Mouse (Mus musculus) retina, adult 2 months (tissue): Measurements from ENCODE around the gene Atp7a.

Source experiments
- DNase-seq: peaks from one replicate; pipeline ENCODE4 v3.0.0-alpha.2; 2012; ENCODE audit warnings: low read depth, low spot score

Gene Atp7a

DNA sequence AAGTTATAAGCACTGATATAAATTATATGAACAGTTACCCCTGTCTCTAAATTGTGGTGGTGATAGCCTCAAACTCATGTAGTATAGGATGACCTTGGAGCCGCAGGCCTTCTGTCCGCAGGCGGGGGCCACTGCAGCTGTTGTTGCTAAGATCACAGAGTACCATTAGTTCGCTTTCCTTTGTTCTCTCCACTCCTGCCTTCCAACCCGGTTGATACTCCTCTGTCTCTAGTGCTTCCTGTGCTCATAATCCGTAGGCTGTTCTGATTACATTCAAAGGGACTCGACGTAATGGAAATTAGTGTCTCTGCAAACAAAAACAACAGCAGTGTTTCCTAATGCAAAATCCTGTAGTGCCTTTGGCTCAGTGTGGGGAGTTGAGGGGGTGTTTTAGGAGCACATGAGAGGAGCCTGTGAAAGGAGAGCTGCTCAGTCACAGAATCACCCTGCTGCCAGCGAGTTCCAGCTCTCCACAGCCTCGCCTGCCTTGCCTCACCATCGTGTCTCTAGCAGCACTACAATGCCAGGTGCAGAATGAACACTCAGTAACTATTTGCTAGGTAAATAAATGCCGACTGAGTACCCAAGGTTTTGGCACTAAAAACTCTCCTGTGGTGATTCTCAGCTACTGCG is 53.9 kb downstream of the Atp7a start:
- no peak for DNase-seq

- no peak for DNase-seq
Observed at GRCm38 (mm10) chrX:106082518-106082917, 55.4 kb downstream of the Atp7a start.

DNA sequence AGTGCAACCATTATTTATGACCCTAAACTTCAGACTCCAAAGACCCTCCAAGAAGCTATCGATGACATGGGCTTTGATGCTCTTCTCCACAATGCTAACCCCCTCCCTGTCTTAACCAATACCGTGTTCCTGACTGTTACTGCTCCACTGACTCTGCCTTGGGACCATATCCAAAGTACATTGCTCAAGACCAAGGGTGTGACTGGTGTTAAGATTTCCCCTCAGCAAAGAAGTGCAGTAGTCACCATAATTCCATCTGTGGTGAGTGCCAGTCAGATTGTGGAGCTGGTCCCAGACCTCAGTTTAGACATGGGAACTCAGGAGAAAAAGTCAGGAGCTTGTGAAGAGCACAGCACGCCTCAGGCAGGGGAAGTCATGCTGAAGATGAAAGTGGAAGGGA is 58.1 kb downstream of the Atp7a start:
- no peak for DNase-seq

- DNase-seq = no peak
Observed at GRCm38 (mm10) chrX:106085564-106085963, 58.5 kb downstream of the Atp7a start.

DNA sequence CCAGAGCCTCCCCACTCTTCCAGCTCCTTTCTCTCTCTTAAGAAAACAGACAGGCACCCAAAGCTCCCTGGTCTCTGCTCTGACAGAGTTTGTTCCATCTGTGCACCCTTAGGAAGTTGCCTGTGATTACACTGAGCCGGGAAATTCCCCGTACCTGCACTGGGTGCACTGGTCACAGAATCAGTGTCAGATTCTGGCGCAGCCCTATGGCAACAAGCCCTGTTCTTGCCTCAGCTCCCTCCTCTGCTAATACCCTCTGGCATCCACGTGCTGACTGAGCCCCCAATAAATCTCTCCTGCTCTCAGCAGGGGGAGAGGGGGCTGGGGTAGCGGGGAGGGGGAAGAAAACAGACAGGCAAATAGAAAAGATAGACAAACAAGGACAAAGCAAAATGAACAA is 65.9 kb downstream of the Atp7a start:
- no peak for DNase-seq

GRCm38 (mm10) chrX:106105464-106105863 is 78.4 kb downstream of the Atp7a start:
- no peak for DNase-seq

DNA sequence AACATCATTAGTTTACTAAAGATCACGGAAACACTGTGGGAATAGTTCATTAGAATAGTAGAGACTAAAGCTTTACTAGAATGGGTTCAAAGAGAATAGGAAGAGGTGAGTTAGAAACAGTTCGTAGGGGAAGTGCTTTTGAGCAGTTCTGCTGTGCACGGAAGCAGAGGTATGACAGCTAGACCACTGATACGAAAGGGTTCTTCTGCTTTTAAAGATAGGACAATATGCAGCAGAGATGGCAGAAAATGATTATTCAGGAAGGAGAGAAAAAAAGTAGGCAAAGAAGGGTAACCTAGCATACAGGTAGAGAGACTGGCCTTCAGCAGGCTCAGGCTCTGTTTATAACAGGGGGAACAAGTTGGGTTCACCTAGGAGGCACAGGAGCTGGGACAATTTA is 86.8 kb downstream of the Atp7a start:
- DNase-seq = no peak

DNA sequence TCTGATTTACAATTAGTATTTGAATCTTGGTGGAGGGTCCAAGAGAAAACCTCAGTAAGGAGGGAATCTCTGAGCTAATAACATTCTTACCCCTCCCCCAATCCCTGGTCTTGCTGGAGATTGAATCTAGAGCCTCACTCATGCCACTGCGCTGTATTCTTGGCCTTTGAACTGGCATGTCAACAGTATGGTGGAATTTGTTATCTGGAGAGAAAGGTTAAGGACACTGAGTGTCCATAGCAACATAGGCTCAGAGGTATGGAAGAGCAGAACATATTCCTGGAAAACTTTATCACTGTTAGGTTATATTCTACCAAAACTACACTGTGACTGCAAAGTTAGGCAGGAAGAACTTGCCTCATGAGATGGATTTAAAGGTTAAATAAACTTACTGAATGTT is 87.6 kb downstream of the Atp7a start:
- DNase-seq = no peak

- DNase-seq = no peak
Observed at GRCm38 (mm10) chrX:106122823-106123222, 95.7 kb downstream of the Atp7a start.

- DNase-seq = no peak
Observed at GRCm38 (mm10) chrX:106128283-106128682, 101.2 kb downstream of the Atp7a start.

- DNase-seq = no peak
Observed at GRCm38 (mm10) chrX:106129877-106130276, 102.8 kb downstream of the Atp7a start.

- no peak for DNase-seq
Observed at GRCm38 (mm10) chrX:106134916-106135315, 107.8 kb downstream of the Atp7a start.

DNA sequence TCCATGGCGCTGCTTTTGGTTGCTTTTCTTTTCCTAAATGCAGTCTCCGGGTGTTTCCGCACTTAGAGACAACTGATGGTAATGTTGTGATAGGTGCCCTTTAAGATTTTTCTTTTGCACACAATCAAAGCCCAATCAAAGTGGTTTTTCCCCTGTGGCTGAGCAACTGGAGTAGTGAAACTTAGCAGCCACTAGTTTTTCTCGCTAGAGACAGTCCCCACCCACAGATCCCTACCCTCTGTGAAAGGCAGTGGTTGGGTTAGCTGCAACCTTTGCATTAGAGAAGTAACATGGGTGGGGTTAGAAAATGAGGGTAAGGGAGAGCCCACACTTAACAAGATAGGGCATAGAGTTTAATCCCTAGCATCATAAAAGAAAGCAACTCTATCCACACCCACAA is 108.4 kb downstream of the Atp7a start:
- DNase-seq = no peak

- no peak for DNase-seq
Observed at GRCm38 (mm10) chrX:106135916-106136575, 109.0 kb downstream of the Atp7a start.

DNA sequence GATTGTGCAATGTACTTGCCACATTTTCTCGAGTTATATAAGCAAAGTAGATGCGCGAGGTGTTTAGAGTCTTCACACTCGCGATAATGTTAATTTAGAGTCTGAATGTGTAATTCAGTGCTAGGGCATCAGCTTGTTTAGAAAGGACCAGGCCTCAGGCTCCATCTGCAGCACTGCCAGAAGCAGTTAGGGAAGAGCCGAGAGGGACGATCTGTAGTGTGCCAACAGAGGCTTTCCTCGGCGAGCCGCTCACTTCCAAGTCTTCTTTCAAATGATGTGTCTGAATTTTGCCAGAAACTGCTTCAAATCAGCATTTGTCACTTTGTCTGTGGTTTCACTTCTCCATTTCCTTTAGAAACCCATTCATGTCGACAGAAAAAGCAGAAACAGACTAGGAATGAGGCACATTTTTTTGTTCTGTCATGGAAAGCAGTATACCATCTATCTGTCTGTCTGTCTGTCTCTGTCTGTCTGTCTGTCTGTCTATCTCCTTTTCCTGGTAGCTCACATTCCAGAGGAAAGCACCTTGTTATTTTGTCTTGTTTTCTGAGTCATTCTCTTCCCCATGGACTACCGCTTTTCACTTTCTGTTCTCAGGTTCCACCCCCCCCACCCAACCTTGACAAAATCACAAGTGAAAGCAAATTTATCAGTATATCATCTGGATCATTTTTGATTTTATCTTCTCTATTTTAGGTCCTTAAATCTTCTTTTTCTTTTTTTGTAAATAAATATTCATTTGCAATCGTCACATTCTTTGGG is 112.4 kb downstream of the Atp7a start:
- no peak for DNase-seq

DNA sequence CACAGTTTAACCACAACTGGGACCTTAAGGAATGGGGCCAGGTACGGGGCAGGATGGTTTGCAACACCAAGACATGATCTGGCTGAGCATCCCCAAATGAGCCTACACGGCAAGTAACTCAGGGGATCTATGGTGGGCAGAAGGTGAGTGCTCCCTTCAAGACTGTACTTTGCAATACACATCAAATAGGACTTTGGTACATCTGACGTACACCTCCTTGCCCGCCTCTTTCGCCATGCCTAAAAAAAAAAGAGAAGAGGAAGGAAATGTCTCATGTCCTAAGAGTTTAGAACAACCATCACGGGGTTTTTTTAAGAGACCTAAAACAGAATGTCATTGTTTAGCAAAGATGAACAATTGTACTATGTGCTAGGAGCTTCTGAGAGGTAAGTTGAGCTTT is 115.9 kb downstream of the Atp7a start, which contains the start of gene Tlr13:
Gene Tlr13, plus strand, starts transcription at position 269 of the 400 bp plus-strand sequence.
- DNase-seq = no peak

GRCm38 (mm10) chrX:106148185-106148584 is 121.1 kb downstream of the Atp7a start:
- no peak for DNase-seq

GRCm38 (mm10) chrX:106149460-106149859 is 122.4 kb downstream of the Atp7a start:
- DNase-seq = no peak

GRCm38 (mm10) chrX:106154180-106154586 is 127.1 kb downstream of the Atp7a start:
- DNase-seq = no peak

- DNase-seq = no peak
Observed at GRCm38 (mm10) chrX:106155892-106156291, 128.8 kb downstream of the Atp7a start.

DNA sequence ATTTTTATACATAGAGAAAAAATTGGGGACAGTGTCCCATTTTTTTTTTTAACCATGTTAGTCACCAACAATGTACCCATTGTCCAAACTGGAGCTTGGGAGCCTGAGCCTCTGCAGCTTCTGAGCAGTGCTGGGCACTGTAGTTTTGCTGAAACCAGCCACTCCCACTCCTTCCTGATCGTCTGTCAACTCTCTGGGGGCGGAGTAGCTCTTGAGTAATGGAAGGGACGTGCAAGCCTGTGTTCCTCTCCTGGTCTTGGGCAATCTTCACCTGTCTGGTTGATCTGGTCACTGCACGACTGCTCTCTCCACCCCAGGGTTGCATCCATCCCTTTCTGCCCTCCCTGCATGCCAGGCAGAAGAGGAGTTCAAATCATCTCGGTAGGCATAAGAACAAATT is 136.9 kb downstream of the Atp7a start:
- DNase-seq = no peak

- no peak for DNase-seq
Observed at GRCm38 (mm10) chrX:106164555-106164954, 137.5 kb downstream of the Atp7a start.

DNA sequence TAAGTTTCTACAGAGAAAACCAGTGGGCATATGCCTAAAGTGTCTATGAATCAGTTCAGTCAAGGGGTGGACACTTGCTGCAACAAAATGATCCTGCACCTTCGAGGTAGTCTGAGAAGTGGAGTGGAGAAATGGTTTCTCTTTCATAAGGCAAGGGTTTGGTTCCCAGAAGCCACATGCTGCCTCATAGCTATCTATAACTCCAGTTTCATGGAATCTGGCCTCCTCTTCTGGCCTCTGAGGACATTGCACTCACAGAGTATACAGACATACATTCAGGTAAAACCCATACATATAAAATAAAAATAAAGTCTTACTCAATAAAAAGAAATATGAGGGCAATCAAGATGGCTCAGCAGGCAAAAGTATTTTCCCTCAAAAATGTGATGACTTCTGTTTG is 138.0 kb downstream of the Atp7a start:
- DNase-seq = no peak
